Comparison of ENCODE assay signal across 8 mouse cellular contexts in genomic region chr10:86684797-86685178, GRCm38 (mm10). TPM values are rescaled to one million over a fixed set of nuclear protein-coding genes. Genes with fewer than 3 reads are reported as not detected.
DNase-seq lines count a peak whose midpoint lies in the region; ATAC-seq and TF ChIP-seq lines count a peak whose summit lies in the region.
"Not testable (repeated sequence)": the region's sequence is repeated elsewhere in the genome, so short reads cannot be mapped to it uniquely, and the experiment has no call there.

No protein-coding gene starts in this region.

- H3K4me2 ChIP-seq in embryonic facial prominence, embryonic 14.5 days (ENCODE audit: low read depth, low read length) = peak overlapping the region; percentile 57
- peak overlapping the region; percentile 73 for H3K4me2 ChIP-seq in heart, embryonic 11.5 days
- H3K4me2 ChIP-seq in hindbrain, embryonic 16.5 days (ENCODE audit: low read length) = peak overlapping the region; percentile 70
- peak overlapping the region; percentile 70 for H3K4me2 ChIP-seq in lung, embryonic 14.5 days
- peak overlapping the region; percentile 34; the same call in 1 of the 2 replicates for H3K4me2 ChIP-seq in midbrain, postnatal 0 days (ENCODE audit: low read depth, low read length, poor library complexity, severe bottlenecking)

- not testable (repeated sequence) for TF ChIP-seq CTCF in MEL (IDR thresholded peaks at IDR 0.05 in 2 of 3, conservative IDR thresholded peaks at IDR 0.05 in 1 of 3; ENCODE audit: control insufficient read depth in 1 of 3, insufficient read depth in 1 of 3, low read depth in 2 of 3, low read length in 3 of 3, poor library complexity in 1 of 3, severe bottlenecking in 1 of 3); lung, embryonic 14.5 days (IDR thresholded peaks at IDR 0.05; ENCODE audit: low read depth); midbrain, postnatal 0 days (IDR thresholded peaks at IDR 0.05); testis, adult 2 months (IDR thresholded peaks at IDR 0.05; ENCODE audit: control insufficient read depth, insufficient read depth, insufficient replicate concordance, low read depth, low read length)

- 39% methylated on average over 2 of the region's 2 CpGs for WGBS in embryonic facial prominence, embryonic 14.5 days
- WGBS in heart, embryonic 11.5 days (ENCODE audit: insufficient replicate concordance) = 29% methylated on average over 2 of the region's 2 CpGs
- 42% methylated on average over 2 of the region's 2 CpGs for WGBS in hindbrain, embryonic 16.5 days
- 34% methylated on average over 2 of the region's 2 CpGs for WGBS in limb, embryonic 10.5 days
- WGBS in lung, embryonic 14.5 days = 26% methylated on average over 2 of the region's 2 CpGs
- WGBS in midbrain, postnatal 0 days = 26% methylated on average over 2 of the region's 2 CpGs

- H3K9me3 ChIP-seq in MEL (replicated peaks; ENCODE audit: insufficient read depth, low read length); embryonic facial prominence, embryonic 14.5 days (ENCODE audit: control insufficient read depth, low read length); heart, embryonic 11.5 days (replicated peaks; ENCODE audit: control insufficient read depth, low read length); hindbrain, embryonic 16.5 days (ENCODE audit: control insufficient read depth, low read length); limb, embryonic 10.5 days (replicated peaks); lung, embryonic 14.5 days (ENCODE audit: low read depth, low read length); midbrain, postnatal 0 days (ENCODE audit: low read length): not testable (repeated sequence)

- not testable (repeated sequence) for H3K27me3 ChIP-seq in MEL (ENCODE audit: control insufficient read depth in 1 of 2, insufficient read depth in 2 of 2, low read length in 2 of 2); embryonic facial prominence, embryonic 14.5 days (replicated peaks; ENCODE audit: control insufficient read depth, insufficient read depth, low read length); heart, embryonic 11.5 days (ENCODE audit: control insufficient read depth, insufficient read depth, low read length); hindbrain, embryonic 16.5 days (replicated peaks; ENCODE audit: control insufficient read depth, insufficient read depth, low read length); limb, embryonic 10.5 days (ENCODE audit: low read depth, poor library complexity, severe bottlenecking); lung, embryonic 14.5 days (ENCODE audit: insufficient read depth, low read length); midbrain, postnatal 0 days (ENCODE audit: insufficient read depth, low read length); testis, adult 2 months (ENCODE audit: control insufficient read depth, insufficient read depth, low read length)

- DNase-seq in MEL (ENCODE audit: low read depth, low spot score); embryonic facial prominence, embryonic 14.5 days (ENCODE audit: low spot score); limb, embryonic 10.5 days (ENCODE audit: low spot score); lung, embryonic 14.5 days; midbrain, postnatal 0 days (ENCODE audit: low spot score): not testable (repeated sequence)

- TF ChIP-seq EP300 in MEL (IDR thresholded peaks at IDR 0.05; ENCODE audit: low read depth in 1 of 2, low read length in 2 of 2) = not testable (repeated sequence)

- H3K79me2 ChIP-seq in MEL (ENCODE audit: control insufficient read depth, insufficient read depth, low read length, poor library complexity) = not testable (repeated sequence)

- TF ChIP-seq RAD21 in MEL (IDR thresholded peaks at IDR 0.05; ENCODE audit: low read depth, low read length) = not testable (repeated sequence)

- peak overlapping the region; percentile 29; the same call in 1 of the 2 replicates for H3K27ac ChIP-seq in MEL (ENCODE audit: control insufficient read depth, low read depth, low read length)
- H3K27ac ChIP-seq in embryonic facial prominence, embryonic 14.5 days (replicated peaks; ENCODE audit: low read depth, low read length); heart, embryonic 11.5 days (ENCODE audit: low read depth, low read length); limb, embryonic 10.5 days; lung, embryonic 14.5 days (ENCODE audit: low read depth); testis, adult 2 months (ENCODE audit: control insufficient read depth, insufficient read depth, low read depth, low read length): not testable (repeated sequence)
- H3K27ac ChIP-seq in hindbrain, embryonic 16.5 days (ENCODE audit: low read depth, low read length) = peak overlapping the region; percentile 86
- H3K27ac ChIP-seq in midbrain, postnatal 0 days (ENCODE audit: low read depth, low read length) = peak overlapping the region; percentile 78; the same call in 1 of the 2 replicates

- peak overlapping the region; percentile 37; the same call in 1 of the 2 replicates for H3K9ac ChIP-seq in MEL (ENCODE audit: control insufficient read depth, low read depth, low read length, poor library complexity, severe bottlenecking)
- H3K9ac ChIP-seq in embryonic facial prominence, embryonic 14.5 days (ENCODE audit: low read depth, low read length); heart, embryonic 11.5 days (ENCODE audit: low read depth, low read length); hindbrain, embryonic 16.5 days (ENCODE audit: low read depth, low read length); lung, embryonic 14.5 days; midbrain, postnatal 0 days (replicated peaks; ENCODE audit: low read length, poor library complexity, severe bottlenecking): not testable (repeated sequence)

- TF ChIP-seq POLR2A in MEL (IDR thresholded peaks at IDR 0.05; ENCODE audit: control insufficient read depth in 1 of 2, insufficient read depth in 1 of 2, low read depth in 1 of 2, low read length in 2 of 2, poor library complexity in 1 of 2); testis, adult 2 months (IDR thresholded peaks at IDR 0.05; ENCODE audit: control insufficient read depth, low read depth, low read length): not testable (repeated sequence)

- ATAC-seq in embryonic facial prominence, embryonic 14.5 days (ENCODE audit: low read depth) = peak; percentile 12; the same call in 1 of the 2 replicates
- peak; percentile 36; the same call in 1 of the 2 replicates for ATAC-seq in heart, embryonic 11.5 days (replicated peaks; ENCODE audit: insufficient number of reproducible peaks, low FRiP score, low TSS enrichment)
- ATAC-seq in hindbrain, embryonic 16.5 days = peak; percentile 68
- ATAC-seq in lung, embryonic 14.5 days (ENCODE audit: insufficient read depth) = peak; percentile 51
- ATAC-seq in midbrain, postnatal 0 days (ENCODE audit: low FRiP score) = peak; percentile 59

- peak overlapping the region; percentile 42 to 44 for H3K4me3 ChIP-seq in MEL (ENCODE audit: control insufficient read depth in 1 of 2, insufficient read depth in 1 of 2, low read depth in 2 of 2, low read length in 2 of 2)
- H3K4me3 ChIP-seq in embryonic facial prominence, embryonic 14.5 days (ENCODE audit: low read depth, low read length) = peak overlapping the region; percentile 67
- H3K4me3 ChIP-seq in heart, embryonic 11.5 days (ENCODE audit: low read depth, low read length) = peak overlapping the region; percentile 70
- peak overlapping the region; percentile 69 for H3K4me3 ChIP-seq in hindbrain, embryonic 16.5 days (ENCODE audit: low read length)
- H3K4me3 ChIP-seq in limb, embryonic 10.5 days = peak overlapping the region; percentile 67
- peak overlapping the region; percentile 63 for H3K4me3 ChIP-seq in lung, embryonic 14.5 days (ENCODE audit: low read depth, low read length)
- H3K4me3 ChIP-seq in midbrain, postnatal 0 days (ENCODE audit: low read depth, low read length) = peak overlapping the region; percentile 65
- H3K4me3 ChIP-seq in testis, adult 2 months (ENCODE audit: control insufficient read depth, low read depth, low read length) = peak overlapping the region; percentile 90; the same call in 1 of the 2 replicates

- H3K36me3 ChIP-seq in MEL (ENCODE audit: control insufficient read depth in 1 of 2, insufficient read depth in 2 of 2, low read length in 2 of 2); embryonic facial prominence, embryonic 14.5 days (ENCODE audit: control insufficient read depth, insufficient read depth, low read length); heart, embryonic 11.5 days (ENCODE audit: control insufficient read depth, insufficient read depth, low read length); hindbrain, embryonic 16.5 days (ENCODE audit: control insufficient read depth, insufficient read depth, low read length); limb, embryonic 10.5 days; lung, embryonic 14.5 days (ENCODE audit: insufficient read depth); midbrain, postnatal 0 days (ENCODE audit: insufficient read depth, low read length); testis, adult 2 months (ENCODE audit: control insufficient read depth, insufficient read depth, low read length): not testable (repeated sequence)

- H3K4me1 ChIP-seq in MEL (ENCODE audit: control insufficient read depth in 1 of 2, insufficient read depth in 2 of 2, low read length in 2 of 2); embryonic facial prominence, embryonic 14.5 days (ENCODE audit: control insufficient read depth, insufficient read depth, low read length); heart, embryonic 11.5 days (ENCODE audit: control insufficient read depth, insufficient read depth, low read length); hindbrain, embryonic 16.5 days (ENCODE audit: control insufficient read depth, insufficient read depth, low read depth, low read length); limb, embryonic 10.5 days; lung, embryonic 14.5 days (ENCODE audit: insufficient read depth); midbrain, postnatal 0 days (ENCODE audit: insufficient read depth, low read length); testis, adult 2 months (ENCODE audit: control insufficient read depth, insufficient read depth, low read length): not testable (repeated sequence)

RNA-seq across cellular contexts. Expression of gene Hsp90b1, which starts 20.5 kb away (rescaled TPM):
- total RNA-seq in MEL (2012; rRNA removed) = 404 and 420 TPM in 2 replicates
- 100 to 1,000 TPM; 150 to 555 TPM for polyA plus RNA-seq in MEL (2012; ENCODE audit: insufficient read depth in 1 of 2, insufficient read length in 2 of 2, low read depth in 1 of 2, low replicate concordance in 2 of 2, missing spikeins in 1 of 2)
- polyA plus RNA-seq in embryonic facial prominence, embryonic 14.5 days (2014; fragmentation: Nextera tagmentation; extraction: Ambion mirVana) = 497 and 498 TPM in 2 replicates
- 488 and 548 TPM in 2 replicates for polyA plus RNA-seq in heart, embryonic 11.5 days (2014; fragmentation: Nextera tagmentation; extraction: Ambion mirVana)
- 312 and 331 TPM in 2 replicates for polyA plus RNA-seq in hindbrain, embryonic 16.5 days (2015; fragmentation: Nextera tagmentation; extraction: Ambion mirVana)
- 590 and 620 TPM in 2 replicates for polyA plus RNA-seq in limb, embryonic 10.5 days (2016; fragmentation: Nextera tagmentation; extraction: Ambion mirVana)
- 592 and 645 TPM in 2 replicates for polyA plus RNA-seq in lung, embryonic 14.5 days (2014; fragmentation: Nextera tagmentation; extraction: Ambion mirVana)
- total RNA-seq in midbrain, postnatal 0 days (2014; rRNA removed) = 126 and 173 TPM in 2 replicates
- polyA plus RNA-seq in midbrain, postnatal 0 days (2015; fragmentation: Nextera tagmentation; extraction: Ambion mirVana) = 209 and 222 TPM in 2 replicates
- polyA plus RNA-seq in testis, adult 2 months (2012; rRNA removed) = 107 and 172 TPM in 2 replicates

RNA-seq across cellular contexts. Expression of gene Ttc41, which starts 20.8 kb away (rescaled TPM):
- 0.78 and 1.0 TPM in 2 replicates for total RNA-seq in MEL (2012; rRNA removed)
- 1 to 10 TPM in 1 of 2 experiments, not detected in 1; 2.1 TPM for polyA plus RNA-seq in MEL (2012; ENCODE audit: insufficient read depth in 1 of 2, insufficient read length in 2 of 2, low read depth in 1 of 2, low replicate concordance in 2 of 2, missing spikeins in 1 of 2)
- 1.1 and 1.6 TPM in 2 replicates for polyA plus RNA-seq in embryonic facial prominence, embryonic 14.5 days (2014; fragmentation: Nextera tagmentation; extraction: Ambion mirVana)
- 1.6 and 2.7 TPM in 2 replicates for polyA plus RNA-seq in heart, embryonic 11.5 days (2014; fragmentation: Nextera tagmentation; extraction: Ambion mirVana)
- 2.0 and 2.6 TPM in 2 replicates for polyA plus RNA-seq in hindbrain, embryonic 16.5 days (2015; fragmentation: Nextera tagmentation; extraction: Ambion mirVana)
- 1.9 and 2.7 TPM in 2 replicates for polyA plus RNA-seq in limb, embryonic 10.5 days (2016; fragmentation: Nextera tagmentation; extraction: Ambion mirVana)
- polyA plus RNA-seq in lung, embryonic 14.5 days (2014; fragmentation: Nextera tagmentation; extraction: Ambion mirVana) = 1.3 and 2.0 TPM in 2 replicates
- 1.8 and 2.5 TPM in 2 replicates for total RNA-seq in midbrain, postnatal 0 days (2014; rRNA removed)
- 1.5 and 1.6 TPM in 2 replicates for polyA plus RNA-seq in midbrain, postnatal 0 days (2015; fragmentation: Nextera tagmentation; extraction: Ambion mirVana)
- 30.1 and 32.0 TPM in 2 replicates for polyA plus RNA-seq in testis, adult 2 months (2012; rRNA removed)

Comparison
In these comparisons a context has a peak if more than half of its experiments do, and no peak if none do; other contexts are left out.
1. ATAC-seq: peak in every context shown above with its lines; median percentile 68 in hindbrain, embryonic 16.5 days; 59 in midbrain, postnatal 0 days; 51 in lung, embryonic 14.5 days; 36 in heart, embryonic 11.5 days; 12 in embryonic facial prominence, embryonic 14.5 days.